Mouse (Mus musculus) heart, adult 18-20 months (tissue): ENCODE measurements around the gene Fbln2. TPM values are rescaled to one million over a fixed set of nuclear protein-coding genes. Genes with fewer than 3 reads are reported as not detected.

Source experiments
- DNase-seq, 2 experiments: peaks; one replicate each; pipeline ENCODE4 v3.0.0; 2021 to 2022; ENCODE audit warnings: mixed read lengths in 1 of 2
- total RNA-seq, 2 experiments: library from RNA; stranded (reverse); gene quantifications; 2 replicates each; pipeline ENCODE4 v1.2.3; 2021

The Fbln2 gene
- total RNA-seq, 2 experiments from 2014 or later, result 42.0 to 43.1 TPM

GRCm38 (mm10) chr6:91228980-91229379 lies 16.7 kb downstream of the Fbln2 start:
- DNase-seq, result peak in 1 of 2 experiments; percentile 49

DNA sequence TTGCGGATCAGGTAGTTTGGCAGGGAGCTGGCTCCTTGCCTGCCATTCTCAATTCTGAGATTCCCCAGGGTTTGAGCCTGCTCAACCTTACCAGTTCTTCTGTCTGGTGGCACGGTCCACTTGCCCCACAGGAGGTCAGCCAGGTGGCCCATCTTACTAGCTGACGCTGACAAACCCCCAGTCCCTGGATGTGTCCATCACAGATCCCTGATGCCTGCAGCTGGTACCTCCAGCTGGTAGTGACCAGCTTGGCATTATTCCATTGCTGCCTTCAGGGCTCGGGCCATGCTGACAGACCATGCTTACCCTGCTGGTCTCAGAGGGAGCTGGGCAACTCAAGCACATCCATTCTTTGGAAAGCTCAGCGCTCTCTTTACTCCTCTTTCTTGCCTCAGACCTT lies 18.7 kb downstream of the Fbln2 start:
- no peak for DNase-seq

DNA sequence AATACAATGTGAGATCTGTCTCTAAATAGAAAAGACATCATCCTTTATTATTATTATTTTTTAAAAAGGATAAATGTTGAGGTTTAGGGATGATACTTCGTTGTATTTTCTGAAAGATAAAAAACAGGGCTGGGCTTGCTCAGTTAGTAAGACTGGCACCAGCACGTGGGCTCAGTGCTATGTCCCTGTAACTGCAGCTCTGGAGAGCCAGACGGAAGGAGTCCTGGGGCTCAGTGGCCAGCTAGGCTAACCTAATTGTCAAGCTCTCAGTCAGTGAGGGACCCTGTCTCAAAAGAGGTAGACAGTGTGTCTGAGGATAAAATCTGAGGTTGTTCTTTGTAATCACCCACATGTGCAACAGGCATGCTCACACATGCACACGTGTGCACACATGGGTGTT lies 19.3 kb downstream of the Fbln2 start:
- DNase-seq, result no peak

DNA sequence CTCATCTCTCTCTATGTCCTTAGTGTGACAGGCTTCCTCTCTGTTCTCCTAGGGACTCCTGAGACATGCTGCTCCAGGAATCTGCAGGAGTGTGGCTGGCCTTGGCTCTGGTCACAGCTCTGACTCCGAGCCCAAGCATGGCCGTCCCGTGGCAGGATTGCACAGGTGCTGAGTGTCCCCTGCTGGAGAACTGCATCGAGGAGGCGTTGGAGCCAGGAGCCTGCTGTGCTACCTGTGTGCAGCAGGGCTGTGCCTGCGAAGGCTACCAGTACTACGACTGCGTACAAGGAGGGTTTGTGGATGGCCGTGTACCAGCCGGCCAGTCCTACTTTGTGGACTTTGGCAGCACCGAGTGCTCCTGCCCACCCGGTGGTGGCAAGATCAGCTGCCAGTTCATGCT lies 20.8 kb downstream of the Fbln2 start:
- DNase-seq, result no peak

GRCm38 (mm10) chr6:91233424-91234015 lies 21.3 kb downstream of the Fbln2 start:
- DNase-seq, result no peak

- DNase-seq, result no peak
Observed at GRCm38 (mm10) chr6:91236006-91236405, 23.8 kb downstream of the Fbln2 start.

- DNase-seq, result peak in 1 of 2 experiments; percentile 31
Observed at GRCm38 (mm10) chr6:91236429-91236828, 24.2 kb downstream of the Fbln2 start.

- no peak for DNase-seq
Observed at GRCm38 (mm10) chr6:91237273-91237672, 25.0 kb downstream of the Fbln2 start.

DNA sequence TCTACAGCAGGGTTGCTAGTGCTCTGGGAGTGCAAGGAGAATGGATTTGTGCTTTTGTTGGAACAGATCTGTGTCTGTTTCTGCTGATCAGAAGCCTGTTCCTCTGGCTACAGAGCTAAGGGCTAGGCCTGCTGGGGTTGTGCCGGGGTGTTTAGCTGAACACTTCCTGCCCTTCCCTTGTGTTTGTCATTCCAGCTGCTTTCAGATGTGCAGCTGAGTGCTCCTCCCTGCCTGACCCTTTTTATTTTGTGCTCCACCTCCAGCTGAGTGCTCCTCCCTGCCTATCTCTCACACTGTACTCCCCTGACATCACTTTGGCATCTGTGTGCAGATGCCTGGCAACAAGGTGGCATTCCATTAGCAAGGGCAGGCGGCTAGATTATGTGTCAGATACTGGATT lies 28.3 kb downstream of the Fbln2 start:
- DNase-seq, result peak in 1 of 2 experiments; percentile 62

GRCm38 (mm10) chr6:91240964-91241363 lies 28.7 kb downstream of the Fbln2 start:
- DNase-seq, result no peak

DNA sequence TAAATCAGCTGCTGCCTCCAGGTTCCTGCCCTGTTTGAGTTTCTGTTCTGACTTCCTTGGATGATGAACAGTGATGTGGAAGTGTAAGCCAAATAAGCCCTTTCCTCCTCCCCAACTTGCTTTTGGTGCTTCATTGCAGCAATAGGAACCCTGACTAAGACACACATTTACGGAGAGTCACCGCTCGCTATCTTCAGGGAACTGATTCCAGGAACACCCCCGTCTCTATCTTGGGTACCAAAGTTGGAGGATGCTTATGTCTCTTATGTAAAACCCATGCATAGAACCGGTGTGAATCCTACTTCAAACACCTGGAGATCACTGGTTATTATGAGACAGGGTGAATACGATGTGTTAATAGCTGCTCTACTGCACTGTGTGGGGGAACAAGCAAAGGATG lies 31.1 kb downstream of the Fbln2 start:
- no peak for DNase-seq

- DNase-seq, result no peak
Observed at GRCm38 (mm10) chr6:91244331-91244730, 32.1 kb downstream of the Fbln2 start.

GRCm38 (mm10) chr6:91245331-91245730 lies 33.1 kb downstream of the Fbln2 start:
- no peak for DNase-seq

- DNase-seq, result no peak
Observed at GRCm38 (mm10) chr6:91247343-91247742, 35.1 kb downstream of the Fbln2 start.

DNA sequence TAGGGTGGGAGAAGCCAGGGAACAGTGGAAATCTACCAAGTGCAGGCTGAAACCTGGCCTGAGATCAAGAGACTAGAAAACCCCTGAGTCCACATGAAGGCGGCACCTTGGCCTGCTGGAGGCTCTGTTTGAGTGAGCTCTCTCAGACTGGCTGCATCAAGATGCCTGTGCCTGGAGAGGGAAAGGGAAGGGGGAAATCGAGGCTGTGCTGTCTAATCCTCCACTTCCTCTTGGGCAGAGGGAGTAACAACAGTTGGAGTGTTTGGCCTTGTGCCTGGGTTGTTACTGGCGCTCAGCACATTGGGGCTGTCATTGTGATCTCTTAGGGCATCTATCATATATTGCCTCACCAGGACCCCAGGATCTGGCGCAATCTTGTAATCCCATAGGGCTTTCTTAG lies 36.4 kb downstream of the Fbln2 start:
- DNase-seq, result peak; percentile 44 to 50

GRCm38 (mm10) chr6:91249797-91250196 lies 37.5 kb downstream of the Fbln2 start:
- no peak for DNase-seq

DNA sequence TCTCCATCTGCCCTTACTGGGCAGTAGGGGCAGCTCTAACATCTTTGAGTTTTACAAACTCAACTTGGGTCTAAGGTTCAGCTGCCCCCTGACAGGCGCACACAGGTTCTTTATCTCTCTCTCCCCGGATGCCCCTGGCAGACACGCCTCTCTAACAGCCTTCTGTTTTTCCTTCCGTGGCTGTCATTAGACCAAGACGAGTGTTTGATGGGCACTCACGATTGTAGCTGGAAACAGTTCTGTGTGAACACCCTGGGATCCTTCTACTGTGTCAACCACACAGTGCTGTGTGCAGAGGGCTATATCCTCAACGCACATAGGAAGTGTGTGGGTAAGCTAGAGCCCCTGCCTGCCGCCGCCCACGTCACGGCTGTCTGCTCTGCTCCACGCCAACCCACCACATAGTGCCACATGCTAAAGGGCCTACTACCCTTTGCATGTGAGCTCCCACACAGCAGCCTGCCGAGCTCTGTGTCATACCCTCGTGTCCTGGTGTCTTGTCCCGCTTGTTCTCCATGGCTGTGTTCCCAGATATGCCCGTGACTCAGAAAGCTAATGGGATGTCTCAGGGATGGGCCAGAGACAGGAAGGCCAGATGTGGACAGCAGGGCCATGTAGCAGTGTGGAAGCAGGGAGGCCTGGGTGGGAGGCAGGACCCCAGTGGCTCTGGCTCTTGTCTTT lies 47.3 kb downstream of the Fbln2 start:
- peak in 1 of 2 experiments; percentile 50 for DNase-seq

DNA sequence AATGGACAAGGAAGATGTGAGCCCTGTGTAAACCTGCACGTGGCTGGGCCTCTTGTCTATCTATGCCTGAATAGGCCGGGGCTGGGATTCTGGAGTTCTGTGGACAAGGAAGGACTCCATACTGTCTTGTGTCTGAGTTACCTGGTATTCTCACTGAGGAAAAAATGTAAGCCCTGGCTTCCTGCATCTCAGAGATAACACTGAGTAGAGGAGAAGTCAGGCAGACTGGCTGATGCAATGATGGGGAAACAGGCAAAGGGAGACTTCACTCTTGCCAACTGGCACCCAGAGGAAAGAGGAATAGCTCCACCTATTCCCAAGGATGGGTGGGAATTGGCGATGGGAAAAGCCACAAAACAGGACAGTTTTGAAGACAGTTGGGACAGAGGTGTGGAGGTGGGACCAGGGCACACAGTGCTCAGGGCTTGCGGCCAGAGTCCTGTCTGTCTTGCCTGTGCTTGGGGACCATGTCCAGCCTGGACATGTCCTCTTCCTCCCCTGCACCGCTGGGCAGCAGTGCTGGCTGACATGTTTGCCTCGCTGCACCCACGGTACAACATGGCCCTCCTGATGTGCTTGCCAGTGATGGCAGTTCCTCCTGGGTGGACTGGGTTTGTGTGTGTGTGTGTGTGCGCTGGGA lies 48.2 kb downstream of the Fbln2 start:
- peak; percentile 41 to 62 for DNase-seq

- DNase-seq, result no peak
Observed at GRCm38 (mm10) chr6:91260987-91261367, 48.7 kb downstream of the Fbln2 start.

GRCm38 (mm10) chr6:91265616-91266015 lies 53.4 kb downstream of the Fbln2 start:
- no peak for DNase-seq

DNA sequence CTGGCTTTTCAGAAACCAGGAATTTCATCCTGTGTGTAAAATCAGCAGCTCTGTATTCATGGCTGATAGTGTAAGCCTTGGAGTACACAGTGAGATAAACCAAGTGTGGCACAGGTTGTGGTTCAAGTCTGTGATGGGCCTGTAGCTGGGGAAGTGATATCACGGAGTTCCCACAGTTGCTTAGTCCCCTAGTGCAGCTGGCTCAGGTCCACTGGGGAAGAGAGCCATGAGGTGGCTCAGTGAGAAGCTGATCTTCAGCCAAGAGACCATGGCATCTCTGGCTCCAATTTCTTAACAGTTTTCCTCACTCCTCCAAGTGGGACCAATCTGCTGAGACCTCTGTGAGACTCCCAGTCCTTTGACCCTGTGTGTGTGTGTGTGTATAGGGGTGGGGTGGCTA lies 54.4 kb downstream of the Fbln2 start:
- DNase-seq, result no peak

DNA sequence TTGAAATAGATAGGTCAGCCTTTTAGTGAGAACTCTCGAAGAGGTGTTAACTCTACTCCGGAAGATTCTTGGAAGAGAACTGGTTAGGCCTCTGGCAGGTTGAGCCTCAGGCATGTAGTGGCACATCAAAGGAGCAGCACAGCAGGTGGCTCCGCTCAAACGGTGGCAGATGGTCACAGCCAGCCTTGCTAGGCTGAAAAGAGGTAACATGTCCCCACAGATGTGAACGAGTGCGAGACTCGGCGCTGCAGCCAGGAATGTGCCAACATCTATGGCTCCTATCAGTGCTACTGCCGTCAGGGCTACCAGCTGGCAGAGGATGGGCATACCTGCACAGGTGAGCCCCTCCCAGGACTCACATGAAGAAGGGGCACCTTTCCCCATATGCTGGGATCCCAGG lies 56.1 kb downstream of the Fbln2 start:
- DNase-seq, result no peak

GRCm38 (mm10) chr6:91277549-91277948 lies 65.3 kb downstream of the Fbln2 start:
- DNase-seq, result peak; percentile 34 to 78

GRCm38 (mm10) chr6:91278302-91278701 lies 66.0 kb downstream of the Fbln2 start:
- DNase-seq, result no peak
